Mouse (Mus musculus): ENCODE data around the gene Drosha. TPM values are rescaled to one million over a fixed set of nuclear protein-coding genes. Genes with fewer than 3 reads are reported as not detected.
"Not testable (repeated sequence)": the region's sequence is repeated elsewhere in the genome, so short reads cannot be mapped to it uniquely, and the experiment has no call there.

The Drosha gene
- total and polyA plus RNA-seq, 2 experiments = 3.2 to 3.4 TPM

GRCm38 (mm10) chr15:12794311-12794710 lies 30.3 kb upstream of the Drosha start:
- H3K9ac ChIP-seq (ENCODE audit: low read depth, low read length) = no peak overlapping the region
- 86% methylated on average over 6 of the region's 6 CpGs for WGBS
- no peak overlapping the region for H3K27ac ChIP-seq (replicated peaks; ENCODE audit: insufficient read depth, low read depth, low read length)

GRCm38 (mm10) chr15:12795457-12795894 lies 29.1 kb upstream of the Drosha start:
- Histone ChIP-seq H3K4me3 (ENCODE audit: insufficient read depth, low read depth, low read length) (no peak overlapping the region), H3K4me1 (ENCODE audit: control insufficient read depth, insufficient read depth, low read length) (no peaks in the 10 kb centered on the region), H3K27me3 (ENCODE audit: control insufficient read depth, insufficient read depth, low read length) (no peaks in the 10 kb centered on the region), H3K27ac (replicated peaks; ENCODE audit: insufficient read depth, low read depth, low read length) (no peak overlapping the region), H3K79me2 (ENCODE audit: control insufficient read depth, insufficient read depth, low read length) (no peaks in the 10 kb centered on the region), H3K36me3 (ENCODE audit: control insufficient read depth, insufficient read depth, low read length) (no peaks in the 10 kb centered on the region), H3K9ac (ENCODE audit: low read depth, low read length) (no peak overlapping the region)
- 2% methylated on average over 2 of the region's 2 CpGs for WGBS
- TF ChIP-seq POLR2A (IDR thresholded peaks at IDR 0.05; ENCODE audit: extremely low read depth, insufficient read depth, low read length) (no peak), CTCF (IDR thresholded peaks at IDR 0.05; ENCODE audit: low read depth, low read length) (peak; percentile 53)
- peak; percentile 79 for DNase-seq (ENCODE audit: extremely low read depth, low read depth, low spot score)

More at GRCm38 (mm10) chr15:12794311-12794710, 30.3 kb upstream of the Drosha start:
- Histone ChIP-seq H3K79me2 (ENCODE audit: control insufficient read depth, insufficient read depth, low read length) (no peaks in the 10 kb centered on the region), H3K36me3 (ENCODE audit: control insufficient read depth, insufficient read depth, low read length) (no peaks in the 10 kb centered on the region), H3K4me3 (ENCODE audit: insufficient read depth, low read depth, low read length) (no peak overlapping the region), H3K4me1 (ENCODE audit: control insufficient read depth, insufficient read depth, low read length) (no peaks in the 10 kb centered on the region), H3K27me3 (ENCODE audit: control insufficient read depth, insufficient read depth, low read length) (no peaks in the 10 kb centered on the region)
- DNase-seq (ENCODE audit: extremely low read depth, low read depth, low spot score) = no peak
- TF ChIP-seq CTCF (IDR thresholded peaks at IDR 0.05; ENCODE audit: low read depth, low read length) = no peak
- no peak for TF ChIP-seq POLR2A (IDR thresholded peaks at IDR 0.05; ENCODE audit: extremely low read depth, insufficient read depth, low read length)

- Histone ChIP-seq H3K27me3 (ENCODE audit: control insufficient read depth, insufficient read depth, low read length) (no peaks in the 10 kb centered on the region), H3K4me3 (ENCODE audit: insufficient read depth, low read depth, low read length) (no peak overlapping the region), H3K36me3 (ENCODE audit: control insufficient read depth, insufficient read depth, low read length) (no peaks in the 10 kb centered on the region), H3K27ac (replicated peaks; ENCODE audit: insufficient read depth, low read depth, low read length) (no peak overlapping the region), H3K79me2 (ENCODE audit: control insufficient read depth, insufficient read depth, low read length) (no peaks in the 10 kb centered on the region), H3K9ac (ENCODE audit: low read depth, low read length) (no peak overlapping the region), H3K4me1 (ENCODE audit: control insufficient read depth, insufficient read depth, low read length) (no peaks in the 10 kb centered on the region)
- WGBS = 68% methylated on average over 13 of the region's 13 CpGs
- no peak for DNase-seq (ENCODE audit: extremely low read depth, low read depth, low spot score)
- no peak for TF ChIP-seq POLR2A (IDR thresholded peaks at IDR 0.05; ENCODE audit: extremely low read depth, insufficient read depth, low read length)
- no peak for TF ChIP-seq CTCF (IDR thresholded peaks at IDR 0.05; ENCODE audit: low read depth, low read length)
Measured at GRCm38 (mm10) chr15:12795909-12796470, 28.6 kb upstream of the Drosha start.

- H3K9ac ChIP-seq (ENCODE audit: low read depth, low read length) = no peak overlapping the region
- H3K27me3 ChIP-seq (ENCODE audit: control insufficient read depth, insufficient read depth, low read length) = no peaks in the 10 kb centered on the region
- H3K27ac ChIP-seq (replicated peaks; ENCODE audit: insufficient read depth, low read depth, low read length) = no peak overlapping the region
- 75% methylated on average over 6 of the region's 6 CpGs for WGBS
- TF ChIP-seq CTCF (IDR thresholded peaks at IDR 0.05; ENCODE audit: low read depth, low read length) = no peak
- no peak for TF ChIP-seq POLR2A (IDR thresholded peaks at IDR 0.05; ENCODE audit: extremely low read depth, insufficient read depth, low read length)
- no peak for DNase-seq (ENCODE audit: extremely low read depth, low read depth, low spot score)
- H3K4me3 ChIP-seq (ENCODE audit: insufficient read depth, low read depth, low read length) = no peak overlapping the region
- H3K36me3 ChIP-seq (ENCODE audit: control insufficient read depth, insufficient read depth, low read length) = no peaks in the 10 kb centered on the region
- no peaks in the 10 kb centered on the region for H3K79me2 ChIP-seq (ENCODE audit: control insufficient read depth, insufficient read depth, low read length)
- no peaks in the 10 kb centered on the region for H3K4me1 ChIP-seq (ENCODE audit: control insufficient read depth, insufficient read depth, low read length)
Measured at GRCm38 (mm10) chr15:12798043-12798442, 26.6 kb upstream of the Drosha start.

- H3K4me3 ChIP-seq (ENCODE audit: insufficient read depth, low read depth, low read length) = no peak overlapping the region
- no peak overlapping the region for H3K9ac ChIP-seq (ENCODE audit: low read depth, low read length)
- no peaks in the 10 kb centered on the region for H3K4me1 ChIP-seq (ENCODE audit: control insufficient read depth, insufficient read depth, low read length)
- H3K79me2 ChIP-seq (ENCODE audit: control insufficient read depth, insufficient read depth, low read length) = no peaks in the 10 kb centered on the region
- no peaks in the 10 kb centered on the region for H3K27me3 ChIP-seq (ENCODE audit: control insufficient read depth, insufficient read depth, low read length)
- TF ChIP-seq POLR2A (IDR thresholded peaks at IDR 0.05; ENCODE audit: extremely low read depth, insufficient read depth, low read length) = no peak
- TF ChIP-seq CTCF (IDR thresholded peaks at IDR 0.05; ENCODE audit: low read depth, low read length) = no peak
- H3K36me3 ChIP-seq (ENCODE audit: control insufficient read depth, insufficient read depth, low read length) = no peaks in the 10 kb centered on the region
- no peak for DNase-seq (ENCODE audit: extremely low read depth, low read depth, low spot score)
- no peak overlapping the region for H3K27ac ChIP-seq (replicated peaks; ENCODE audit: insufficient read depth, low read depth, low read length)
- 55% methylated on average over 15 of the region's 15 CpGs for WGBS
Measured at GRCm38 (mm10) chr15:12800405-12801141, 24.0 kb upstream of the Drosha start.

- H3K27ac ChIP-seq (replicated peaks; ENCODE audit: insufficient read depth, low read depth, low read length); H3K4me1 ChIP-seq (ENCODE audit: control insufficient read depth, insufficient read depth, low read length); H3K27me3 ChIP-seq (ENCODE audit: control insufficient read depth, insufficient read depth, low read length); H3K4me3 ChIP-seq (ENCODE audit: insufficient read depth, low read depth, low read length); H3K36me3 ChIP-seq (ENCODE audit: control insufficient read depth, insufficient read depth, low read length); H3K79me2 ChIP-seq (ENCODE audit: control insufficient read depth, insufficient read depth, low read length); H3K9ac ChIP-seq (ENCODE audit: low read depth, low read length); DNase-seq (ENCODE audit: extremely low read depth, low read depth, low spot score): not testable (repeated sequence)
- WGBS = 81% methylated on average over 2 of the region's 2 CpGs
Measured at GRCm38 (mm10) chr15:12801142-12801506, 23.5 kb upstream of the Drosha start.

Data from liver, adult 2 months (tissue).